Mouse (Mus musculus): Measurements from ENCODE around the gene Lpin3. TPM values are rescaled to one million over a fixed set of nuclear protein-coding genes. Genes with fewer than 3 reads are reported as not detected.

Gene Lpin3
- polyA plus RNA-seq, 1 experiment from 2014 or later = 17.6 TPM

Other genes with a start within 250 kb of the Lpin3 start
- 55.4 and 64.1 TPM in 2 replicates for gene Top1, start 234.8 kb upstream of the Lpin3 start, polyA plus RNA-seq (2015; fragmentation: Nextera tagmentation; extraction: Ambion mirVana)
- 28.6 and 32.5 TPM in 2 replicates for gene Plcg1, start 149.4 kb upstream of the Lpin3 start, polyA plus RNA-seq (2015; fragmentation: Nextera tagmentation; extraction: Ambion mirVana)
- gene Zhx3, start 7.7 kb upstream of the Lpin3 start, polyA plus RNA-seq (2015; fragmentation: Nextera tagmentation; extraction: Ambion mirVana) = 9.8 and 10.7 TPM in 2 replicates
- 22.5 and 25.3 TPM in 2 replicates for gene Emilin3, start 31.7 kb downstream of the Lpin3 start, polyA plus RNA-seq (2015; fragmentation: Nextera tagmentation; extraction: Ambion mirVana)
- gene Chd6, start 228.4 kb downstream of the Lpin3 start, polyA plus RNA-seq (2015; fragmentation: Nextera tagmentation; extraction: Ambion mirVana) = 25.0 and 28.1 TPM in 2 replicates